Mouse (Mus musculus) liver, postnatal 0 days (tissue): ENCODE data around the gene Trub2. TPM values are rescaled to one million over a fixed set of nuclear protein-coding genes. Genes with fewer than 3 reads are reported as not detected.

ENCODE experiments used
- ATAC-seq: fragments of 200-750 bp; cut with Nextera tagmentation; 2 replicates; pipeline ENCODE4 v1.8.0; 2017; ENCODE audit warnings: mild to moderate bottlenecking, moderate library complexity
- DNase-seq: peaks from one replicate; pipeline ENCODE4 v3.0.0-alpha.2; 2016
- H3K27ac ChIP-seq: fragments of 300-500 bp; sonication (generic); 2 replicates; pipeline ENCODE4 v1.5.1; 2014; ENCODE audit warnings: antibody characterized with exemption, moderate library complexity, mild to moderate bottlenecking, low read depth
- H3K27me3 ChIP-seq: fragments of 300-500 bp; sonication (generic); 2 replicates; pipeline ENCODE4 v1.6.1; 2014; ENCODE audit warnings: low read length, control low read depth, mixed read lengths; ENCODE audit not compliant: insufficient read depth
- H3K36me3 ChIP-seq: fragments of 300-500 bp; sonication (generic); replicated peaks from 2 replicates; pipeline ENCODE4 v1.6.1; 2014; ENCODE audit warnings: mild to moderate bottlenecking, control low read depth, low read length, moderate library complexity, mixed read lengths; ENCODE audit not compliant: insufficient read depth
- H3K4me1 ChIP-seq: fragments of 300-500 bp; sonication (generic); 2 replicates; pipeline ENCODE4 v1.6.1; 2014; ENCODE audit warnings: antibody characterized with exemption, mild to moderate bottlenecking, control low read depth; ENCODE audit not compliant: insufficient read depth
- H3K4me2 ChIP-seq: fragments of 300-500 bp; sonication (generic); 2 replicates; pipeline ENCODE4 v1.6.1; 2014; ENCODE audit warnings: low read depth, mild to moderate bottlenecking, low read length, moderate library complexity, mixed read lengths
- H3K4me3 ChIP-seq: fragments of 300-500 bp; sonication (generic); 2 replicates; pipeline ENCODE4 v1.5.1; 2014; ENCODE audit warnings: low read depth, low read length
- H3K9ac ChIP-seq: fragments of 300-500 bp; sonication (generic); replicated peaks from 2 replicates; pipeline ENCODE4 v1.6.1; 2014; ENCODE audit warnings: mild to moderate bottlenecking, moderate library complexity
- H3K9me3 ChIP-seq: fragments of 300-500 bp; sonication (generic); 2 replicates; pipeline ENCODE4 v1.6.1; 2016; ENCODE audit warnings: mild to moderate bottlenecking, control low read depth, low read length, mixed read lengths
- CTCF ChIP-seq: sonication (generic); IDR thresholded peaks from 2 replicates; pipeline ENCODE4 v1.5.1; 2016; ENCODE audit warnings: antibody characterized with exemption, low read depth
- EP300 ChIP-seq: IDR thresholded peaks from 2 replicates; pipeline ENCODE4 v1.6.1; 2016; ENCODE audit warnings: antibody characterized with exemption, low read depth, mild to moderate bottlenecking
- WGBS: fragments of 180-500 bp; shearing (Covaris S2); extraction: QIAGEN DNeasy Blood & Tissue Kit; methylation state at CpG from one replicate; pipeline ENCODE4 v1.1.7; 2014; ENCODE audit not compliant: insufficient replicate concordance; 5-methylcytosine and 5-hydroxymethylcytosine counted together
- polyA plus RNA-seq: library from polyadenylated mRNA; unstranded; fragments of >200 nt; fragmentation: Nextera tagmentation; extraction: Ambion mirVana; gene quantifications from 2 replicates; pipeline ENCODE4 v1.2.1, GENCODE M21; 2015

Trub2 gene
- polyA plus RNA-seq, 1 experiment from 2014 or later = 7.9 TPM

- H3K4me2 ChIP-seq = no peak overlapping the region
- H3K27me3 ChIP-seq = no peaks in the 10 kb centered on the region
- H3K4me1 ChIP-seq = no peaks in the 10 kb centered on the region
- 46% methylated on average over 5 of the region's 5 CpGs for WGBS
- no peak overlapping the region for H3K27ac ChIP-seq
- no peak overlapping the region for H3K9ac ChIP-seq
- peaks cover 64% of the 10 kb centered on the region for H3K36me3 ChIP-seq
- no peak overlapping the region for H3K4me3 ChIP-seq
- no peaks in the 10 kb centered on the region for H3K9me3 ChIP-seq
- ATAC-seq = no peak
- no peak for DNase-seq
- TF ChIP-seq CTCF (no peak), EP300 (no peak)
These were observed 63.5 kb downstream of the Trub2 start for GRCm38 (mm10) chr2:29724664-29725365.

GRCm38 (mm10) chr2:29723132-29723531 lies 65.2 kb downstream of the Trub2 start:
- H3K9ac ChIP-seq = no peak overlapping the region
- peaks cover 72% of the 10 kb centered on the region for H3K36me3 ChIP-seq
- 74% methylated on average over 3 of the region's 3 CpGs for WGBS
- H3K9me3 ChIP-seq = no peaks in the 10 kb centered on the region
- DNase-seq (no peak), ATAC-seq (no peak)
- no peaks in the 10 kb centered on the region for H3K4me1 ChIP-seq
- H3K27ac ChIP-seq = no peak overlapping the region
- TF ChIP-seq EP300 (no peak), CTCF (no peak)
- H3K27me3 ChIP-seq = no peaks in the 10 kb centered on the region
- no peak overlapping the region for H3K4me2 ChIP-seq
- no peak overlapping the region for H3K4me3 ChIP-seq

- 70% methylated on average over 5 of the region's 5 CpGs for WGBS
These were observed 69.7 kb downstream of the Trub2 start for GRCm38 (mm10) chr2:29718581-29718980.

GRCm38 (mm10) chr2:29716691-29717090 lies 71.6 kb downstream of the Trub2 start:
- no peaks in the 10 kb centered on the region for H3K27me3 ChIP-seq
- peaks cover 39% of the 10 kb centered on the region for H3K36me3 ChIP-seq
- H3K9ac ChIP-seq = no peak overlapping the region
- no peak for TF ChIP-seq EP300
- TF ChIP-seq CTCF = no peak
- no peaks in the 10 kb centered on the region for H3K9me3 ChIP-seq
- ATAC-seq (no peak), DNase-seq (no peak)
- H3K27ac ChIP-seq = no peak overlapping the region
- no peaks in the 10 kb centered on the region for H3K4me1 ChIP-seq
- H3K4me3 ChIP-seq = no peak overlapping the region
- WGBS = 62% methylated on average over 6 of the region's 6 CpGs
- no peak overlapping the region for H3K4me2 ChIP-seq

More at GRCm38 (mm10) chr2:29718581-29718980, 69.7 kb downstream of the Trub2 start:
- ATAC-seq (no peak), DNase-seq (no peak)
- peaks cover 41% of the 10 kb centered on the region for H3K36me3 ChIP-seq
- no peak for TF ChIP-seq EP300
- no peaks in the 10 kb centered on the region for H3K9me3 ChIP-seq
- H3K9ac ChIP-seq = no peak overlapping the region
- no peak overlapping the region for H3K27ac ChIP-seq
- no peak overlapping the region for H3K4me3 ChIP-seq
- no peak overlapping the region for H3K4me2 ChIP-seq
- H3K4me1 ChIP-seq = no peaks in the 10 kb centered on the region
- no peaks in the 10 kb centered on the region for H3K27me3 ChIP-seq

GRCm38 (mm10) chr2:29716143-29716542 lies 72.2 kb downstream of the Trub2 start:
- no peaks in the 10 kb centered on the region for H3K9me3 ChIP-seq
- TF ChIP-seq CTCF (no peak), EP300 (no peak)
- H3K27ac ChIP-seq = no peak overlapping the region
- no peaks in the 10 kb centered on the region for H3K4me1 ChIP-seq
- DNase-seq (no peak), ATAC-seq (no peak)
- no peaks in the 10 kb centered on the region for H3K27me3 ChIP-seq
- no peak overlapping the region for H3K9ac ChIP-seq
- no peak overlapping the region for H3K4me3 ChIP-seq
- 63% methylated on average over 7 of the region's 7 CpGs for WGBS
- peaks cover 40% of the 10 kb centered on the region for H3K36me3 ChIP-seq
- no peak overlapping the region for H3K4me2 ChIP-seq

- DNase-seq (no peak), ATAC-seq (no peak)
- Histone ChIP-seq H3K4me2 (no peak overlapping the region), H3K36me3 (peaks cover 30% of the 10 kb centered on the region), H3K9ac (no peak overlapping the region), H3K27me3 (no peaks in the 10 kb centered on the region), H3K4me1 (no peaks in the 10 kb centered on the region), H3K4me3 (no peak overlapping the region), H3K9me3 (no peaks in the 10 kb centered on the region), H3K27ac (no peak overlapping the region)
- TF ChIP-seq CTCF = no peak
- no peak for TF ChIP-seq EP300
- WGBS = 82% methylated on average over 5 of the region's 5 CpGs
These were observed 74.2 kb downstream of the Trub2 start for GRCm38 (mm10) chr2:29714127-29714526.
